Mouse (Mus musculus) megakaryocyte, embryonic 14.5 days (primary cell): ENCODE results near the gene Grwd1. TPM values are rescaled to one million over a fixed set of nuclear protein-coding genes. Genes with fewer than 3 reads are reported as not detected.

Source experiments
- H3K27me3 ChIP-seq: replicated peaks from 2 replicates; pipeline ENCODE3; 2012; ENCODE audit warnings: inconsistent platforms
- H3K36me3 ChIP-seq: replicated peaks from 2 replicates; pipeline ENCODE3; 2012; ENCODE audit warnings: low read length, inconsistent platforms, mixed read lengths
- H3K4me1 ChIP-seq: 2 replicates; pipeline ENCODE4 v1.6.1; 2012; ENCODE audit warnings: inconsistent platforms
- H3K4me3 ChIP-seq: replicated peaks from 2 replicates; pipeline ENCODE3; 2012; ENCODE audit warnings: moderate library complexity, mild to moderate bottlenecking, inconsistent platforms
- H3K9me3 ChIP-seq: 2 replicates; pipeline ENCODE4 v1.6.1; 2012; ENCODE audit warnings: inconsistent platforms
- FLI1 ChIP-seq: IDR thresholded peaks from 2 replicates; pipeline ENCODE4 v1.6.1; 2012; ENCODE audit warnings: low read length, inconsistent platforms, mixed read lengths
- GATA1 ChIP-seq: IDR thresholded peaks from 3 replicates; pipeline ENCODE4 v1.6.1; 2012; ENCODE audit warnings: mixed read lengths, low read length, inconsistent platforms, borderline replicate concordance
- polyA plus RNA-seq: library from polyadenylated mRNA; stranded (reverse); fragments of >175 nt; gene quantifications from 2 replicates; pipeline ENCODE4 v1.2.3, GENCODE M21; 2012; ENCODE audit warnings: low replicate concordance; ENCODE audit not compliant: insufficient read depth

Grwd1 gene
- polyA plus RNA-seq, 1 experiment = 20.5 TPM

GRCm38 (mm10) chr7:45842950-45843744 lies 12.4 kb upstream of the Grwd1 start:
- no peak overlapping the region for H3K4me3 ChIP-seq
- H3K36me3 ChIP-seq = no peaks in the 10 kb centered on the region
- H3K27me3 ChIP-seq = peaks cover 63% of the 10 kb centered on the region
- H3K4me1 ChIP-seq = no peaks in the 10 kb centered on the region; the same call in 1 of the 2 replicates
- TF ChIP-seq FLI1 (no peak), GATA1 (no peak)
- H3K9me3 ChIP-seq = peaks cover 33% of the 10 kb centered on the region

GRCm38 (mm10) chr7:45833924-45834323 lies 3.2 kb upstream of the Grwd1 start:
- Histone ChIP-seq H3K4me1 (peaks cover 45% of the 10 kb centered on the region), H3K36me3 (peaks cover 6% of the 10 kb centered on the region), H3K4me3 (no peak overlapping the region), H3K27me3 (peaks cover 66% of the 10 kb centered on the region), H3K9me3 (peaks cover 7% of the 10 kb centered on the region; the same call in 1 of the 2 replicates)
- TF ChIP-seq GATA1 (no peak), FLI1 (no peak)

GRCm38 (mm10) chr7:45833148-45833790 lies 2.5 kb upstream of the Grwd1 start:
- Histone ChIP-seq H3K36me3 (peaks cover 13% of the 10 kb centered on the region), H3K27me3 (peaks cover 62% of the 10 kb centered on the region), H3K9me3 (peaks cover 7% of the 10 kb centered on the region; the same call in 1 of the 2 replicates), H3K4me1 (peaks cover 52% of the 10 kb centered on the region), H3K4me3 (peak overlapping the region; percentile 87)
- TF ChIP-seq FLI1 = no peak
- no peak for TF ChIP-seq GATA1

GRCm38 (mm10) chr7:45832428-45832827 lies 1.7 kb upstream of the Grwd1 start:
- no peak for TF ChIP-seq FLI1
- no peak for TF ChIP-seq GATA1
- Histone ChIP-seq H3K9me3 (peaks cover 7% of the 10 kb centered on the region; the same call in 1 of the 2 replicates), H3K36me3 (peaks cover 21% of the 10 kb centered on the region), H3K27me3 (peaks cover 56% of the 10 kb centered on the region), H3K4me1 (peaks cover 52% of the 10 kb centered on the region), H3K4me3 (peak overlapping the region; percentile 87)

- Histone ChIP-seq H3K27me3 (peaks cover 45% of the 10 kb centered on the region), H3K4me1 (peaks cover 52% of the 10 kb centered on the region), H3K36me3 (peaks cover 34% of the 10 kb centered on the region), H3K4me3 (peak overlapping the region; percentile 98), H3K9me3 (no peaks in the 10 kb centered on the region)
- no peak for TF ChIP-seq GATA1
- TF ChIP-seq FLI1 = no peak
Observed at GRCm38 (mm10) chr7:45831128-45831525, 383 bp upstream of the Grwd1 start.

GRCm38 (mm10) chr7:45826631-45827030 lies 4.1 kb downstream of the Grwd1 start:
- no peaks in the 10 kb centered on the region for H3K9me3 ChIP-seq
- TF ChIP-seq FLI1 (no peak), GATA1 (no peak)
- peaks cover 41% of the 10 kb centered on the region for H3K4me1 ChIP-seq
- no peak overlapping the region for H3K4me3 ChIP-seq
- H3K36me3 ChIP-seq = peaks cover 73% of the 10 kb centered on the region
- peaks cover 3% of the 10 kb centered on the region for H3K27me3 ChIP-seq

GRCm38 (mm10) chr7:45824598-45824997 lies 6.1 kb downstream of the Grwd1 start, which contains the start of gene Kcnj14:
TSS of gene Kcnj14 (minus strand) at chr7:45824782.
- H3K9me3 ChIP-seq = no peaks in the 10 kb centered on the region
- H3K27me3 ChIP-seq = no peaks in the 10 kb centered on the region
- no peak within 1 kb of the TSS for H3K4me3 ChIP-seq
- peaks cover 74% of the 10 kb centered on the region for H3K36me3 ChIP-seq
- H3K4me1 ChIP-seq = peaks cover 23% of the 10 kb centered on the region
- TF ChIP-seq GATA1 (no peak), FLI1 (no peak)

GRCm38 (mm10) chr7:45820913-45821312 lies 9.8 kb downstream of the Grwd1 start:
- Histone ChIP-seq H3K9me3 (no peaks in the 10 kb centered on the region), H3K36me3 (peaks cover 38% of the 10 kb centered on the region), H3K27me3 (peaks cover 9% of the 10 kb centered on the region), H3K4me1 (peaks cover 12% of the 10 kb centered on the region), H3K4me3 (no peak overlapping the region)
- TF ChIP-seq GATA1 = no peak
- TF ChIP-seq FLI1 = no peak

GRCm38 (mm10) chr7:45819843-45820242 lies 10.9 kb downstream of the Grwd1 start:
- Histone ChIP-seq H3K4me3 (no peak overlapping the region), H3K27me3 (peaks cover 12% of the 10 kb centered on the region), H3K36me3 (peaks cover 27% of the 10 kb centered on the region), H3K4me1 (peaks cover 19% of the 10 kb centered on the region), H3K9me3 (no peaks in the 10 kb centered on the region)
- TF ChIP-seq GATA1 (no peak), FLI1 (no peak)

GRCm38 (mm10) chr7:45815984-45816351 lies 14.8 kb downstream of the Grwd1 start:
- TF ChIP-seq FLI1 (no peak), GATA1 (no peak)
- Histone ChIP-seq H3K4me3 (no peak overlapping the region), H3K9me3 (no peaks in the 10 kb centered on the region), H3K27me3 (peaks cover 12% of the 10 kb centered on the region), H3K4me1 (peaks cover 39% of the 10 kb centered on the region), H3K36me3 (peaks cover 22% of the 10 kb centered on the region)
